Mouse (Mus musculus) heart, embryonic 13.5 days (tissue): Measurements from ENCODE around the gene Slc37a3. TPM values are rescaled to one million over a fixed set of nuclear protein-coding genes. Genes with fewer than 3 reads are reported as not detected.
A peak's percentile ranks its signal among the peaks of the same experiment; 100 is the strongest.

Experiments
- ATAC-seq: fragments of 200-750 bp; cut with Nextera tagmentation; 2 replicates; pipeline ENCODE4 v1.8.0; 2017; ENCODE audit warnings: moderate TSS enrichment; ENCODE audit not compliant: insufficient number of reproducible peaks, low FRiP score, low TSS enrichment; ENCODE audit errors: extremely low read depth
- H3K27ac ChIP-seq: fragments of 300-500 bp; sonication (generic); replicated peaks from 2 replicates; pipeline ENCODE4 v1.5.1; 2015; ENCODE audit warnings: moderate library complexity, mild to moderate bottlenecking, inconsistent platforms
- H3K27me3 ChIP-seq: fragments of 300-500 bp; sonication (generic); replicated peaks from 2 replicates; pipeline ENCODE4 v1.6.1; 2015; ENCODE audit warnings: mild to moderate bottlenecking, inconsistent platforms
- H3K36me3 ChIP-seq: fragments of 300-500 bp; sonication (generic); 2 replicates; pipeline ENCODE4 v1.6.1; 2015; ENCODE audit warnings: mild to moderate bottlenecking, inconsistent platforms
- H3K4me1 ChIP-seq: fragments of 300-500 bp; sonication (generic); 2 replicates; pipeline ENCODE4 v1.6.1; 2015; ENCODE audit warnings: inconsistent platforms
- H3K4me2 ChIP-seq: fragments of 300-500 bp; sonication (generic); 2 replicates; pipeline ENCODE4 v1.6.1; 2015; ENCODE audit warnings: inconsistent platforms, mild to moderate bottlenecking, moderate library complexity
- H3K4me3 ChIP-seq: fragments of 300-500 bp; sonication (generic); 2 replicates; pipeline ENCODE4 v1.5.1; 2015; ENCODE audit warnings: moderate library complexity, mild to moderate bottlenecking, inconsistent platforms
- H3K9ac ChIP-seq: fragments of 300-500 bp; sonication (generic); 2 replicates; pipeline ENCODE4 v1.6.1; 2015; ENCODE audit warnings: inconsistent platforms, mild to moderate bottlenecking, moderate library complexity
- H3K9me3 ChIP-seq: fragments of 300-500 bp; sonication (generic); 2 replicates; pipeline ENCODE4 v1.6.1; 2016; ENCODE audit warnings: inconsistent platforms
- WGBS: fragments of 180-500 bp; shearing (Covaris S2); methylation state at CpG from one replicate; pipeline ENCODE4 v1.1.7; 2015; ENCODE audit warnings: mixed read lengths; 5-methylcytosine and 5-hydroxymethylcytosine counted together
- polyA plus RNA-seq: library from polyadenylated mRNA; unstranded; fragments of >200 nt; fragmentation: Nextera tagmentation; extraction: Ambion mirVana; gene quantifications from 2 replicates; pipeline ENCODE4 v1.2.1, GENCODE M21; 2015

Slc37a3 gene
- polyA plus RNA-seq, 1 experiment from 2014 or later, result 33.0 TPM

DNA sequence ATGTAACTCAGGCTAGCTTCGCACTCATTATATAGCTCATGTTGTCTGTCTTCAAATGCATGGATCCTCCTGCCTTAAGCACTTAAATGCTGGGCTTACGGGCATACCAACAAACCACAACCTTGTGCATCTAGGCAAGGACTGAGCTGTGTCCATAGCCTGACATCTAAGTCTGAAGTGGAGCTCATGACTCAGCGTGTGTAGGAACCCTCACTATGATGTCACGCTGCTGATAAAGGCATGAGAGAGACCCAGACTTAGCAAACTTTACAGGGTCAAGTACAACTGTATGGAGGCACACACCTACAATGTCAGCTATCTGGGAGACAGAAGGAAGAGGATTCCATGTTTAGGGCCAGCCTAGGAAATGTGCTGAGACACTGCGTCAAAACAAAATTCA is 29.0 kb upstream of the Slc37a3 start:
- peaks cover 42% of the 10 kb centered on the region for H3K36me3 ChIP-seq
- H3K27ac ChIP-seq, result no peak overlapping the region
- no peak for ATAC-seq
- H3K27me3 ChIP-seq, result no peaks in the 10 kb centered on the region
- no peak overlapping the region for H3K9ac ChIP-seq
- no peaks in the 10 kb centered on the region for H3K9me3 ChIP-seq
- WGBS, result 77% methylated on average over 5 of the region's 5 CpGs
- H3K4me2 ChIP-seq, result no peak overlapping the region
- H3K4me1 ChIP-seq, result peaks cover 6% of the 10 kb centered on the region
- H3K4me3 ChIP-seq, result no peak overlapping the region

DNA sequence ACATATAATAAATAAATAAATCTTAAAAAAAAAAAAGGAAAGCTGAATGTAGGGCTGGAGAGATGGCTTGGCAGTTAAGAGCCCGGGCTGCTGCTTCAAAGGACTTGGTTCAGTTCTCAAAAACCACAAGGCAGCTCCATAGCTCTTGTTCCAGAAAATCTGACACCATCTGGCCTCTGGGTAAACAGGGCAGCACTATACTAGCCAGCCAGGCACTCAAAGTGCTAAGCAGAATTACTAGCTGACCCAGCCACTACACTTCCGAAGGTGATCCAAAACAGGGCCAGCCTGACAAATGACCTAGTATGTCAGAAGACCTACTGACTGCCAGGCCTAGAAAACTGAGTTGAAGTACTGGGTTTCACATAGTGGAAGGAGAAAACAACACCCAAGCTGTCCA is 25.7 kb upstream of the Slc37a3 start:
- H3K9ac ChIP-seq, result no peak overlapping the region
- H3K27me3 ChIP-seq, result no peaks in the 10 kb centered on the region
- 93% methylated on average over 2 of the region's 2 CpGs for WGBS
- ATAC-seq, result no peak
- H3K4me2 ChIP-seq, result no peak overlapping the region
- H3K4me3 ChIP-seq, result no peak overlapping the region
- H3K4me1 ChIP-seq, result peaks cover 6% of the 10 kb centered on the region
- H3K27ac ChIP-seq, result no peak overlapping the region
- H3K36me3 ChIP-seq, result peaks cover 60% of the 10 kb centered on the region
- no peaks in the 10 kb centered on the region for H3K9me3 ChIP-seq

- 75% methylated on average over 7 of the region's 7 CpGs for WGBS
- no peak overlapping the region for H3K4me2 ChIP-seq
Measured at GRCm38 (mm10) chr6:39400343-39400742, 22.9 kb upstream of the Slc37a3 start.

DNA sequence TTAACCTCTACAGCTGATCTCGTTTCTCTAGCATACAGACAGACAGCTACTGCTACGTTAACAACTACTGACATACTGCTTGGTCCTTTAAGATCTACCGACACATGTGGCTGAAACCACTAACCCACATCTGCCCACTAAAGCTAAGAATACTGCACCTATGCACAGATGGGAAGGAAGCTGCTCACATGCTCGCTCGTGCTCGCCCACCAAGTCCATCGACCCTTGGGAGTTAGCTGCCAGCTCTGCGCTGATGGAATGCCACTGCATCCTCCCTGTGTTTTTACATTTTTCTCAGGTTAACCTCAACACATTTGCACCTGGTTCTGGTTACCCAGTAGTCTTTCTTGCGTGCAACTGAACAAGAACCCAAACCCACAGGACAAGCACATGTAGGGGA is 20.9 kb upstream of the Slc37a3 start:
- H3K27ac ChIP-seq, result no peak overlapping the region
- no peak overlapping the region for H3K9ac ChIP-seq
- H3K4me3 ChIP-seq, result no peak overlapping the region
- no peak for ATAC-seq
- 88% methylated on average over 9 of the region's 9 CpGs for WGBS
- H3K4me1 ChIP-seq, result no peaks in the 10 kb centered on the region
- H3K36me3 ChIP-seq, result peaks cover 51% of the 10 kb centered on the region
- no peaks in the 10 kb centered on the region for H3K9me3 ChIP-seq
- H3K27me3 ChIP-seq, result no peaks in the 10 kb centered on the region
- no peak overlapping the region for H3K4me2 ChIP-seq

More at GRCm38 (mm10) chr6:39400343-39400742, 22.9 kb upstream of the Slc37a3 start:
- H3K4me1 ChIP-seq, result no peaks in the 10 kb centered on the region
- no peak overlapping the region for H3K9ac ChIP-seq
- H3K36me3 ChIP-seq, result peaks cover 68% of the 10 kb centered on the region
- no peak overlapping the region for H3K27ac ChIP-seq
- ATAC-seq, result no peak
- H3K27me3 ChIP-seq, result no peaks in the 10 kb centered on the region
- H3K9me3 ChIP-seq, result no peaks in the 10 kb centered on the region
- no peak overlapping the region for H3K4me3 ChIP-seq

DNA sequence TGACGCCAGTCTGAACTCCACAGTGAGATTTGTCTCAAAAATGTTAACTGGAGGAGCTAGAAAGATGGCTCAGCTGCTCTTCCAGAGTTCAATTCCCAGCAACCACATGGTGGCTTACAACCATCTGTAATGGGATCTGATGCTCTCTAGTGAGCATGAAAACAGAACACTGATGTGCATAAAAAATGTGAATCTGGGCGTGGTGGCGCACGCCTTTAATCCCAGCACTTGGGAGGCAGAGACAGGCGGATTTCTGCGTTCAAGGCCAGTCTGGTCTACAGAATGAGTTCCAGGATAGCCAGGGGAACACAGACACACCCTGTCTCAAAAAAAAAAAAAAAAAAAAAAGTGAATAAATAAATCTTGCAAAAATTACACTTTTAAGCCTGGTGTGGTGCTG is 19.6 kb upstream of the Slc37a3 start:
- no peak overlapping the region for H3K9ac ChIP-seq
- ATAC-seq, result no peak
- no peaks in the 10 kb centered on the region for H3K27me3 ChIP-seq
- H3K9me3 ChIP-seq, result no peaks in the 10 kb centered on the region
- no peak overlapping the region for H3K27ac ChIP-seq
- no peaks in the 10 kb centered on the region for H3K4me1 ChIP-seq
- peaks cover 51% of the 10 kb centered on the region for H3K36me3 ChIP-seq
- no peak overlapping the region for H3K4me2 ChIP-seq
- 91% methylated on average over 6 of the region's 6 CpGs for WGBS
- no peak overlapping the region for H3K4me3 ChIP-seq

- Histone ChIP-seq H3K27me3 (no peaks in the 10 kb centered on the region), H3K27ac (no peak overlapping the region), H3K9me3 (no peaks in the 10 kb centered on the region), H3K36me3 (peaks cover 45% of the 10 kb centered on the region), H3K9ac (no peak overlapping the region), H3K4me3 (no peak overlapping the region), H3K4me1 (no peaks in the 10 kb centered on the region), H3K4me2 (no peak overlapping the region)
- no peak for ATAC-seq
- 69% methylated on average over 4 of the region's 4 CpGs for WGBS
Measured at GRCm38 (mm10) chr6:39395916-39396315, 18.4 kb upstream of the Slc37a3 start.

DNA sequence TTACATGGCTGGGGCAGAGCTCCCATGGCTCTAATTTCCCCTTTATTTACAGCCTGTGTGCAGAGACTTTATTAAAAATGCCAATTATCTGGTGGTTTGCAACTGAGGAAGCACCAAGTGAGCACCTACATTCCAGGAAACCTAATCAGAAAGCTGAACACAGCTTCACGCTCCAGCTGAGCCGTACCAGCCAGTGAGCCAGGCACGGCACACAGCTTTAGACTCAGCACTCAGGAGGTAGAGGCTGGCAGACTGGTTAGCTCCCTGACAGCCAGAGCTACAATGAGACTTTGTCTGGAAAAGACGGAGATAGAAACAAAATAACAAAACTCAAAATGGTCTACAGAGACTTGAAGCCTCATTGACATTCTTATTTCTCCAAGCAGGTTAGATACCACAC is 18.0 kb upstream of the Slc37a3 start:
- 78% methylated on average over 4 of the region's 4 CpGs for WGBS
- Histone ChIP-seq H3K36me3 (peaks cover 43% of the 10 kb centered on the region), H3K4me2 (no peak overlapping the region), H3K9ac (no peak overlapping the region), H3K27ac (no peak overlapping the region), H3K4me3 (no peak overlapping the region), H3K4me1 (no peaks in the 10 kb centered on the region), H3K27me3 (no peaks in the 10 kb centered on the region), H3K9me3 (no peaks in the 10 kb centered on the region)
- no peak for ATAC-seq

DNA sequence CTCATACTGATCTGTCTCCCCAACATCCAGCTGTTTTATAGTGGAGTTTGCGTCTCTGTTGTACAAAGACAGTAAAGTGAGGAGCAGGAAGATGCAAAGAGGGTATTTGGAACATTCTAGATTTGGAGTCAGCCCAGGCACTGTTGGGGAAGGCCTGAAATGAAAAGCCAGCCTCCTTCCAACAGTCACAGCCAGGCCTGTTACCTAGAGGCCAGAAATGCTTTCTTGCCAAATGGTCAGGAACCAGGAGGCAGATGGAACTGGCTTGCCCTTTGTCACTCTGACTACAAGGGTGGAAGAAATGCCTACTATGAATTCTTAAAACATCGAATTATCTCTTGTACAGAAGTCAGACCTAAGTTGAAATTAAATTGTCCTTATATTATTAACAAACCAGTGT is 12.5 kb upstream of the Slc37a3 start:
- Histone ChIP-seq H3K27ac (no peak overlapping the region), H3K4me1 (no peaks in the 10 kb centered on the region), H3K36me3 (no peaks in the 10 kb centered on the region), H3K4me3 (no peak overlapping the region), H3K4me2 (no peak overlapping the region), H3K27me3 (no peaks in the 10 kb centered on the region), H3K9ac (no peak overlapping the region), H3K9me3 (no peaks in the 10 kb centered on the region)
- 88% methylated on average over 2 of the region's 2 CpGs for WGBS
- ATAC-seq, result no peak

- H3K9ac ChIP-seq, result peak within 1 kb of the TSS; percentile 81
- 3% methylated on average over 20 of the region's 20 CpGs for WGBS
- H3K4me1 ChIP-seq, result peaks cover 22% of the 10 kb centered on the region
- H3K27me3 ChIP-seq, result peaks cover 30% of the 10 kb centered on the region
- peak within 1 kb of the TSS; percentile 88 for H3K4me2 ChIP-seq
- H3K36me3 ChIP-seq, result no peaks in the 10 kb centered on the region
- ATAC-seq, result no peak
- no peaks in the 10 kb centered on the region for H3K9me3 ChIP-seq
- peak within 1 kb of the TSS; percentile 59 for H3K4me3 ChIP-seq
- H3K27ac ChIP-seq, result no peak within 1 kb of the TSS
Measured at GRCm38 (mm10) chr6:39381125-39381880, 3.8 kb upstream of the Slc37a3 start, which contains the start of gene Rab19. Gene Rab19 (plus strand): TSS chr6:39381175.

DNA sequence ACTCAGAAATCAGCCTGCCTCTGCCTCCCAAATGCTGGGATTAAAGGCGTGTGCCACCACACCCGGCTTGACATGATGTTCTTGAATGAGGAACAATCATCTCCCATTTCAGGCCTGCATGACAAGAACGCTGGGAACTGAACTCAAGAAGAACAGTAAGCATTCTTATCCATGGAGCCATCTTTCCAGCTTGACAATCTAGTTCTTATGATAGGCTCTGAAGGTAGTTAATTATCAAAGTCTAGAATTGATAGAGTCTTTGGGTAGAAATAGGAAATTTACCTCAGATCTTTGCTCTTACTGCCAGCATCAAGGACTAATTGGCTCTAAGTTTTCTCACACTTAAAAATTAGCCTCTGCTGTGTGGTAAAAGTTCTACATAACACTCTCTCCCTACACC is 2.8 kb upstream of the Slc37a3 start:
- peaks cover 30% of the 10 kb centered on the region for H3K27me3 ChIP-seq
- H3K9me3 ChIP-seq, result no peaks in the 10 kb centered on the region
- WGBS, result 86% methylated on average over 3 of the region's 3 CpGs
- no peak overlapping the region for H3K4me3 ChIP-seq
- peaks cover 31% of the 10 kb centered on the region for H3K4me1 ChIP-seq
- H3K9ac ChIP-seq, result no peak overlapping the region
- no peak overlapping the region for H3K27ac ChIP-seq
- H3K36me3 ChIP-seq, result no peaks in the 10 kb centered on the region
- ATAC-seq, result no peak
- H3K4me2 ChIP-seq, result no peak overlapping the region

DNA sequence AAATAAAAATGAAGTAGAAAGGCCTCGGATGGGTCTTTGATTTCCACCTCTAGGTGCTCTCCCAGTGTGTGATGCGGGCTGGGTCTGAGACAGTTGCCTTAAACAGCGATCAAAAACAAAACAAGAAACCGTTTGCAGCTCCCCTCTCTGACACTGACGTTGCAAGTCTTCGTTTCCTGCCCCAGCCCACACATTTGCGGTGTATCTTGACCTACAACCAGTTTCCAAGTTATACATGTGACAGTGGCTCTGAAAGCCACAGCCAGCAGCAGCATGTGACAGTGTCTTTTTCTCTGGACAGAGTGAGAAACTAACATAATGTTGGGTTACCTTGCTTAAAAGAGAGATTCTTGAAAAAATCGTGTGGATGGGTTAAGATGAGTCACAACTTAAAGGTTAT is 2.3 kb upstream of the Slc37a3 start:
- no peak overlapping the region for H3K4me2 ChIP-seq
- H3K4me3 ChIP-seq, result no peak overlapping the region
- H3K4me1 ChIP-seq, result peaks cover 31% of the 10 kb centered on the region
- peaks cover 30% of the 10 kb centered on the region for H3K27me3 ChIP-seq
- no peak for ATAC-seq
- 66% methylated on average over 8 of the region's 8 CpGs for WGBS
- H3K9me3 ChIP-seq, result no peaks in the 10 kb centered on the region
- H3K9ac ChIP-seq, result no peak overlapping the region
- H3K27ac ChIP-seq, result no peak overlapping the region
- H3K36me3 ChIP-seq, result no peaks in the 10 kb centered on the region

- no peaks in the 10 kb centered on the region for H3K9me3 ChIP-seq
- no peak overlapping the region for H3K27ac ChIP-seq
- no peak for ATAC-seq
- H3K27me3 ChIP-seq, result peaks cover 30% of the 10 kb centered on the region
- H3K4me2 ChIP-seq, result no peak overlapping the region
- 47% methylated on average over 4 of the region's 4 CpGs for WGBS
- no peak overlapping the region for H3K4me3 ChIP-seq
- peaks cover 31% of the 10 kb centered on the region for H3K4me1 ChIP-seq
- no peak overlapping the region for H3K9ac ChIP-seq
- peaks cover 2% of the 10 kb centered on the region for H3K36me3 ChIP-seq
Measured at GRCm38 (mm10) chr6:39379224-39379623, 1.7 kb upstream of the Slc37a3 start.
